Mouse (Mus musculus) gastrocnemius, postnatal 10 days (tissue): ENCODE measurements at regions not wholly inside any gene's neighbourhood (a gene's known extent, or its start where the extent isn't known, plus 50 kb on each side); places are given as distances from the start of the nearest gene placed in this dataset.

Source experiments
- DNase-seq: peaks from one replicate; pipeline ENCODE4 v3.0.0; 2021; ENCODE audit warnings: mixed read lengths

GRCm38 (mm10) chr9:59153126-59153525 is 116.9 kb upstream of the Neo1 start:
- DNase-seq, result no peak

GRCm38 (mm10) chr9:59144256-59144800 is 108.1 kb upstream of the Neo1 start:
- no peak for DNase-seq

- DNase-seq, result no peak
These were observed 107.4 kb upstream of the Neo1 start for GRCm38 (mm10) chr9:59143610-59144009.

- peak; percentile 31 for DNase-seq
These were observed 98.2 kb upstream of the Neo1 start for GRCm38 (mm10) chr9:59134171-59135041.

GRCm38 (mm10) chr9:59129699-59130340 is 93.6 kb upstream of the Neo1 start:
- peak; percentile 13 for DNase-seq

- DNase-seq, result no peak
These were observed 93.0 kb upstream of the Neo1 start for GRCm38 (mm10) chr9:59129252-59129651.

GRCm38 (mm10) chr9:59128023-59128422 is 91.8 kb upstream of the Neo1 start:
- no peak for DNase-seq

GRCm38 (mm10) chr9:59125886-59126285 is 89.6 kb upstream of the Neo1 start:
- no peak for DNase-seq

GRCm38 (mm10) chr9:59116561-59116960 is 80.3 kb upstream of the Neo1 start:
- peak; percentile 16 for DNase-seq

- no peak for DNase-seq
These were observed 77.6 kb upstream of the Neo1 start for GRCm38 (mm10) chr9:59113859-59114258.

GRCm38 (mm10) chr9:59099738-59100137 is 63.5 kb upstream of the Neo1 start:
- no peak for DNase-seq

- DNase-seq, result peak; percentile 43
These were observed 61.3 kb upstream of the Neo1 start for GRCm38 (mm10) chr9:59097564-59097963.

GRCm38 (mm10) chr9:59096551-59097268 is 60.5 kb upstream of the Neo1 start:
- peak; percentile 13 for DNase-seq

GRCm38 (mm10) chr9:59095626-59096025 is 59.4 kb upstream of the Neo1 start:
- DNase-seq, result no peak

GRCm38 (mm10) chr9:59094106-59094505 is 57.9 kb upstream of the Neo1 start:
- DNase-seq, result no peak

GRCm38 (mm10) chr9:59091179-59091578 is 54.9 kb upstream of the Neo1 start:
- no peak for DNase-seq

- no peak for DNase-seq
These were observed 51.5 kb upstream of the Neo1 start for GRCm38 (mm10) chr9:59087704-59088103.

- no peak for DNase-seq
These were observed 50.9 kb upstream of the Neo1 start for GRCm38 (mm10) chr9:59087112-59087511.

- DNase-seq, result no peak
These were observed 50.4 kb upstream of the Neo1 start for GRCm38 (mm10) chr9:59086556-59087102.
